Mouse (Mus musculus) thymus, adult 18-20 months (tissue): ENCODE results near the gene Serpind1.

Experiments used
- DNase-seq, 2 experiments: peaks; one replicate each; pipeline ENCODE4 v3.0.0; 2022; ENCODE audit warnings: mixed read lengths in 2 of 2

Serpind1 gene

DNA sequence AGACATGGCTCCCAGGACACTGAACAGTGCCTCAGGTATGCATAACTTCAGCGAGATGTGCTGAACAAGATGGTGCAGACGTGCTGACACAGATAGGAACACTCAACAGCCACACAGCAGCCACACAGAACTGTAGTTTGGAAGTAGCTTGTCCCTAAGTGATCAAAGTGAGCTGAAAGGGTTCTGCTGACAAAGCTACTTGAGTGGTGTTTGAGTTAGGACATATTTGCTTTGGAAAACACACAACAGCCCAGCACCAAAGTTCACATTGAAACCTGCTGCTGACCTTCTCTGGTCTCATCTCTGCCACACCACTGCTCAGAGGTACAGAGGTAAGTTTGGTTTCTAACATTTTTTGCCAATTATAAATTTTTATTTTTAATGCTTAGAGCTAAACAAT is at the start of gene Serpind1:
Serpind1 (plus strand) TSS at position 256 of the 400 bp plus-strand sequence.
- DNase-seq, result no peak

DNA sequence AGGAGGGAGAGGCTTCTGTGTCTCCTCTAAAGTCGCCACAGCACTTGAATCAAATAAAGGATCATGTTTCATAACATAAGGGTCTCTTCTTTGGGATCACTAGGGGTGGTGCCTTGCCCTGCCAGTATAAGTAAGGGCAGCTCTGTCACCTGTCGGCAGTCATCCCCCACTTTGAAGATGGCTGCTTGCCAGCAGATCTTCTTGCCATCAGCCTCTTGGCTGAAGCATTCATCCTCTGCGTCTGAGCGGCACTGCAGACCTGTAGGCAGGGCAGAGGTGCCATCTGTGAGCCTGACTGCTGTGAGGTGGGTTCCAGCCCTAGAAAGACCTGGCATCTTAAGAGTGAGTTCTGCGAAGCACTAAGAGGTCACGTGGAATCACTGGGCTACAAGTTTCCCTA is 48.0 kb upstream of the Serpind1 start:
- no peak for DNase-seq

DNA sequence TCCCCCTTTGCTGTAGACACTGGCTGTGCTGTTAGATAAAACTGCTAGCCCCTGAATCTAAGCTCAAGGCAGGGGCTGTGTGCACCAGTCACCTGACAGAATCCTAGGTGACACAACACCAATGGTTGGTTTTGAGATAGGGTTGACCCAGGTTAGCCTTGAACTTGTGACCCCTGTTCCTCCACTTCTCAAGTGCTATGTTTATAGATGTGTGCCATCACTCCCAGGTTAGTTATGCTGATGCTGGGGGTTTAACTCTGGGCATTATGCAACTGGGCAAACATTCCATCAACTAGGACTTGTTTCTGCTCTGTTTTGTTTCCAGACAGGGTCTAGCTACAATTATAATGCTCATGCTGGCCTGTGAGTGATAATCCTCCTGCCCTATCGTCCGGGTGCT is 44.1 kb upstream of the Serpind1 start:
- no peak for DNase-seq

GRCm38 (mm10) chr16:17291016-17291415 is 40.2 kb upstream of the Serpind1 start:
- no peak for DNase-seq

GRCm38 (mm10) chr16:17292751-17293150 is 38.4 kb upstream of the Serpind1 start:
- peak; percentile 27 to 53 for DNase-seq

- DNase-seq, result no peak
These were observed 30.4 kb upstream of the Serpind1 start for GRCm38 (mm10) chr16:17300818-17301217.

- no peak for DNase-seq
These were observed 27.5 kb upstream of the Serpind1 start for GRCm38 (mm10) chr16:17303521-17304245.

- DNase-seq, result no peak
These were observed 23.7 kb upstream of the Serpind1 start for GRCm38 (mm10) chr16:17307461-17307860.

DNA sequence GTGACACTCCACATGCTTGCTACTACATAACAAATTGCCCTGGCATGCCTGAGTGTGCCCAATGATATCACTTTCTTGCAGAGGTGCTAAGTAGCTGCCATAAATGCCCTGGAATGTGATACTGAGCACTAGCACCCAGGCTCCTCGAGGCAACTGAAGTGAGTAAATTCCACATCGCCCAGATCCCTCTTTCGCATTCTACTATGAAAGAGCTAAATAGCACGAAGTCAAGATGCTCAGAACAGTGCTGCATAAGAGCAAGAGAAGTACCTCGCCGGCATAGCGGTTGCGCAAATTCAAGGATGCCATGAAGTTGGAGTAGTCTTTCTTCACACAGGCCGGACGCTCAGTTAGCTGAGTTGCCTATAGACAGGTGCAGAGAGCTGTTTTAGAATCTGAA is 22.1 kb upstream of the Serpind1 start:
- DNase-seq, result no peak

DNA sequence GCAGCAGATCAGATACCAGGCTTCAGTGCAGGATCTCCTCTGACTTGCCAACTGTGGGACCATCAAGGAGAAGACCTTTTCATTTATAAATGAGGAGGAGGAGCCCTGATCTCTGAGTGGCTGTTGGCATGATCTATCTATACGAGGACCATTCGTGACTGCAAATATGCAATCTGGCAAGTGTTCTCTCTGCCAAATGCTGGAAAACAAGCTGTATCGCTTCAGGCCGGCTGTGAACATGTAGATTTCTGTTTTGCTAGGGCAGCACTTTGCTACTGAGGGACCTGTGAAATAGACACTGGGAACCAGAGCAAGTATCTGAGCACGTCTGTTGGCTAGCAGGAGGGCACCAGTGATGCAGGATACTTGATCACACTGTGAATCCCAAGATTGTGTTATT is 18.6 kb upstream of the Serpind1 start:
- no peak for DNase-seq

GRCm38 (mm10) chr16:17316554-17316953 is 14.6 kb upstream of the Serpind1 start:
- no peak for DNase-seq

DNA sequence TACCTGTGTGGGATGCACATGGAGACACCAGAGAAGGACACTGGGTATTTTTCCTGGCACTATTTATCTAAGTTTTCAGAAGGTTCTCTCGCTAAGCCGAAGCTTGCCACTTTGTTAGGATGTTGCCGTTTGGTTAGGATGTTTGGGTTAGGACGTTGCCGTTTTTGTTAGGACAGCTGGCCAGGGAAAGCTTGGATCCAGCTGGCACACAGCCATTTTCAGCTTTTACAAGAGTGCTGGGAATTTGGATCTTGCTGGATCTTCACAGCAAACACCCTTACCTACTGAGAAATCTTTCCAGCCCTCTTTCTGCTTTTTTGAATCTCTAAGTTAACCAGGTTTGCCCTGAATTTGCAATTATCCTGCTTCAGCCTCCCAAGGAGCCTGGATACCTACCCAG is 9.7 kb upstream of the Serpind1 start:
- no peak for DNase-seq

GRCm38 (mm10) chr16:17324745-17325144 is 6.4 kb upstream of the Serpind1 start:
- DNase-seq, result no peak

- DNase-seq, result no peak
These were observed 5.1 kb upstream of the Serpind1 start for GRCm38 (mm10) chr16:17326064-17326463.

GRCm38 (mm10) chr16:17329848-17330570 is 1.2 kb upstream of the Serpind1 start:
- DNase-seq, result no peak

- DNase-seq, result no peak
These were observed 684 bp downstream of the Serpind1 start for GRCm38 (mm10) chr16:17331855-17332254.

DNA sequence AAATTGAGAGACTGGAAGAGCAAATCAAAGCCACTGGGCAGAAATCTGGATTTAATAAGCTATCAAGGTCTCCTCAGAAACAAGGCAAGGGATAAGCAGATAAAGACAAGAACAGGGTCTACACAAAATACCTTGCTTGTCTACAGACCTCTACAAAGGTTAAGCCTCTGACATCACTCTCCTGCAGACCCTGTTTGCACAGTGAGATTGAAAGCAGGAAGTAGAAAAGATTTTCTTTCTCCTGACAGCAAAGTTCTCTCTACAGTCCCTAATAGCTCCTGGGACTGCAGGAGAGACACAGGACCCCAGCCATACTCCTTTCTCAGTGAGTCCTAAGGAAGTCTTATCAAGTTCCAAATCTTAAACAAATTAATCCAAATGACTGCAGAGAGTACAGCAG is 3.4 kb downstream of the Serpind1 start:
- no peak for DNase-seq

- DNase-seq, result no peak
These were observed 4.9 kb downstream of the Serpind1 start for GRCm38 (mm10) chr16:17336089-17336488.

DNA sequence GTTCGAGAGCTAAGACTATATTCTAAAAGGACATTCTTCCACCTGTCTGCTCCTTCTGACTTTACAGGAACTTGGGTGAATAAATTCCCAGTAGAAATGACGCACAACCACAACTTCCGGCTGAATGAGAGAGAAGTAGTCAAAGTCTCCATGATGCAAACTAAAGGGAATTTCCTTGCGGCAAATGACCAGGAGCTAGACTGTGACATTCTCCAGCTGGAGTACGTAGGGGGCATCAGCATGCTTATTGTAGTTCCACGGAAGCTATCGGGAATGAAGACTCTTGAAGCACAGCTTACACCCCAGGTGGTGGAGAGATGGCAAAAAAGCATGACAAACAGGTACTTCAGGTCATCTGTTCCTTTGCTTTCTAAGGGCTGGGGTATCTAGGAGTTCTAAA is 8.5 kb downstream of the Serpind1 start:
- no peak for DNase-seq

DNA sequence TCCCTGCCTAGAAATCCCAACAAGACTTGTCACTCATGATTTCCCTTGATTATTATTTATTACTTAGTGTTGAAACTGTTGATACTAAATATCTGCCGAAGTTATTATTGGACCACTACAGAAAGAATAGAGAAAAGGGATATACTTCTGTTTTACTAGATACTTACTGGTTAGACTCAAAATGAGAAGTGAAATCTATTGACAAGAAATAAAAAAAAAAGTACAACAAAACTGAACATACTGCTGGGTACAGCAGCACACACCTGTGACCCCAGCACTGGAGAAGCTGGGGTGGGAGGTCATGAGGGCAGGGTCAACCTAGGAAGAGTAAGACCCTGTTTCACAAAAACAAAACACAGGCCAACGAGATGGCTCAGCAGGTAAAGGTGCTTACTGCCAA is 9.5 kb downstream of the Serpind1 start:
- DNase-seq, result no peak

DNA sequence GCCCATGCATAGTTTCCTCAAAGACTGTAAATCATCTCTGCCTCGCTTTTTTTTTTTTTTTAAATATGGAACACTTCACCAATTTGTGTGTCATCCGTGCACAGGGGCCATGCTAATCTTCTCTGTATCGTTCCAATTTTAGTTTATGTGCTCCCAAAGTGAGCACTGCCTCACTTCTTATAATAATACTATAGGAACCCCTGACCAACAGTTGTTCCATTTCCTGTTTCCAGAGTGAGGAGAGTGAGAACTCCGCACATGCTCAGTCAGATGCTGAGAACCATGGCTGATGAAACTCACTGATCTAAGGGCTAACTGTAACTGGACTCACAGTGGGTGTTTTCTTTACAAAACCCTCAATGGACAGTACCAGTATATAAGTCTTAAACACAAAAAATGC is 10.7 kb downstream of the Serpind1 start:
- no peak for DNase-seq

GRCm38 (mm10) chr16:17345141-17345812 is 14.1 kb downstream of the Serpind1 start:
- DNase-seq, result no peak

GRCm38 (mm10) chr16:17345813-17346155 is 14.6 kb downstream of the Serpind1 start:
- no peak for DNase-seq

DNA sequence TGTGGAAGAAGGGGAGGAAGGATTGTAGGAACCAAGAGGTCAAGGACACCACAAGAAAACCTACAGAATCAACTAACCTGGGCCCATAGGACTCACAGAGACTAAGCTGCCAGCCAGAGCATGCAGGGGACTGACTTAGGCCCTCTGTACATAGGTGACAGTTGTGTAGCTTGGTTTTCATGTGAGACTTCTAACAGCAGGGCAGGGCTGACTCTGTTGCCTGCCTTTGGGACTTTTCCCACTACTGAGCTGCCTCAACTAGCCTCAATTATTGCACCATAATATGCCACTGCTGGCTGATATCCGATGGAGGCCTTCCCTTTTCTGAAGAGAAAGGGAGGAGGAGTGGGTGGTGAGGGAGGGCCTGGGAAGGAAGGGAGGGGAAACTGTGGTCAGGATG is 15.6 kb downstream of the Serpind1 start:
- DNase-seq, result no peak
